Mouse (Mus musculus) urinary bladder, adult 18-20 months (tissue): ENCODE results near the gene Olfml3.

Experiments used
- DNase-seq, 2 experiments: peaks; one replicate each; pipeline ENCODE4 v3.0.0; 2022; ENCODE audit warnings: low spot score in 2 of 2, mixed read lengths in 2 of 2

Gene Olfml3

GRCm38 (mm10) chr3:103709470-103710040 lies 28.2 kb downstream of the Olfml3 start:
- DNase-seq, result no peak

- DNase-seq, result no peak
These were observed 32.4 kb downstream of the Olfml3 start for GRCm38 (mm10) chr3:103705426-103705825.

- no peak for DNase-seq
These were observed 33.1 kb downstream of the Olfml3 start for GRCm38 (mm10) chr3:103704661-103705060.

- no peak for DNase-seq
These were observed 41.3 kb downstream of the Olfml3 start for GRCm38 (mm10) chr3:103696388-103696925.

GRCm38 (mm10) chr3:103695556-103695955 lies 42.2 kb downstream of the Olfml3 start:
- DNase-seq, result no peak

GRCm38 (mm10) chr3:103690506-103690905 lies 47.3 kb downstream of the Olfml3 start:
- no peak for DNase-seq

GRCm38 (mm10) chr3:103689043-103689442 lies 48.8 kb downstream of the Olfml3 start:
- no peak for DNase-seq

- no peak for DNase-seq
These were observed 53.9 kb downstream of the Olfml3 start for GRCm38 (mm10) chr3:103683966-103684319.

GRCm38 (mm10) chr3:103683234-103683965 lies 54.4 kb downstream of the Olfml3 start:
- no peak for DNase-seq

GRCm38 (mm10) chr3:103682473-103682872 lies 55.3 kb downstream of the Olfml3 start:
- DNase-seq, result no peak

GRCm38 (mm10) chr3:103678811-103679210 lies 59.0 kb downstream of the Olfml3 start:
- DNase-seq, result no peak

GRCm38 (mm10) chr3:103672716-103673115 lies 65.1 kb downstream of the Olfml3 start:
- DNase-seq, result no peak
